Mouse (Mus musculus) embryonic facial prominence, embryonic 11.5 days (tissue): Measurements from ENCODE around the gene Msx1. TPM values are rescaled to one million over a fixed set of nuclear protein-coding genes. Genes with fewer than 3 reads are reported as not detected.
A peak's percentile ranks its signal among the peaks of the same experiment; 100 is the strongest.

Source experiments
- ATAC-seq: fragments of 200-750 bp; cut with Nextera tagmentation; replicated peaks from 2 replicates; pipeline ENCODE4 v1.8.0; 2017; ENCODE audit warnings: low read depth; ENCODE audit not compliant: insufficient number of reproducible peaks, low FRiP score, low TSS enrichment
- DNase-seq: peaks from one replicate; pipeline ENCODE4 v3.0.0-alpha.2; 2015; ENCODE audit warnings: low spot score
- H3K27ac ChIP-seq: fragments of 300-500 bp; sonication (generic); replicated peaks from 2 replicates; pipeline ENCODE4 v1.5.1; 2014; ENCODE audit warnings: mild to moderate bottlenecking, low read depth, low read length, control low read depth
- H3K27me3 ChIP-seq: fragments of 300-500 bp; sonication (generic); 2 replicates; pipeline ENCODE4 v1.6.1; 2014; ENCODE audit warnings: mild to moderate bottlenecking, low read length, moderate library complexity, mixed read lengths; ENCODE audit not compliant: control insufficient read depth, insufficient read depth
- H3K36me3 ChIP-seq: fragments of 300-500 bp; sonication (generic); replicated peaks from 2 replicates; pipeline ENCODE4 v1.6.1; 2014; ENCODE audit warnings: low read depth, mild to moderate bottlenecking, low read length, moderate library complexity, mixed read lengths; ENCODE audit not compliant: control insufficient read depth, insufficient read depth
- H3K4me1 ChIP-seq: fragments of 300-500 bp; sonication (generic); 2 replicates; pipeline ENCODE4 v1.6.1; 2014; ENCODE audit warnings: low read length, mixed read lengths; ENCODE audit not compliant: control insufficient read depth, insufficient read depth
- H3K4me2 ChIP-seq: fragments of 300-500 bp; sonication (generic); 2 replicates; pipeline ENCODE4 v1.6.1; 2014; ENCODE audit warnings: low read depth, mild to moderate bottlenecking, control low read depth, low read length, moderate library complexity
- H3K4me3 ChIP-seq: fragments of 300-500 bp; sonication (generic); 2 replicates; pipeline ENCODE4 v1.5.1; 2014; ENCODE audit warnings: low read depth, low read length, control low read depth
- H3K9ac ChIP-seq: fragments of 300-500 bp; sonication (generic); replicated peaks from 2 replicates; pipeline ENCODE4 v1.6.1; 2014; ENCODE audit warnings: mild to moderate bottlenecking, control low read depth, low read length
- H3K9me3 ChIP-seq: fragments of 300-500 bp; sonication (generic); replicated peaks from 2 replicates; pipeline ENCODE4 v1.6.1; 2016; ENCODE audit warnings: mild to moderate bottlenecking, low read length, inconsistent platforms, mixed read lengths; ENCODE audit not compliant: control insufficient read depth
- WGBS: fragments of 180-500 bp; shearing (Covaris S2); extraction: QIAGEN DNeasy Blood & Tissue Kit; methylation state at CpG from one replicate; pipeline ENCODE4 v1.1.7; 2014; 5-methylcytosine and 5-hydroxymethylcytosine counted together
- polyA plus RNA-seq: library from polyadenylated mRNA; unstranded; fragments of >200 nt; fragmentation: Nextera tagmentation; extraction: Ambion mirVana; gene quantifications from 2 replicates; pipeline ENCODE4 v1.2.1, GENCODE M21; 2014

Msx1 gene
- polyA plus RNA-seq, 1 experiment from 2014 or later, result 330 TPM

DNA sequence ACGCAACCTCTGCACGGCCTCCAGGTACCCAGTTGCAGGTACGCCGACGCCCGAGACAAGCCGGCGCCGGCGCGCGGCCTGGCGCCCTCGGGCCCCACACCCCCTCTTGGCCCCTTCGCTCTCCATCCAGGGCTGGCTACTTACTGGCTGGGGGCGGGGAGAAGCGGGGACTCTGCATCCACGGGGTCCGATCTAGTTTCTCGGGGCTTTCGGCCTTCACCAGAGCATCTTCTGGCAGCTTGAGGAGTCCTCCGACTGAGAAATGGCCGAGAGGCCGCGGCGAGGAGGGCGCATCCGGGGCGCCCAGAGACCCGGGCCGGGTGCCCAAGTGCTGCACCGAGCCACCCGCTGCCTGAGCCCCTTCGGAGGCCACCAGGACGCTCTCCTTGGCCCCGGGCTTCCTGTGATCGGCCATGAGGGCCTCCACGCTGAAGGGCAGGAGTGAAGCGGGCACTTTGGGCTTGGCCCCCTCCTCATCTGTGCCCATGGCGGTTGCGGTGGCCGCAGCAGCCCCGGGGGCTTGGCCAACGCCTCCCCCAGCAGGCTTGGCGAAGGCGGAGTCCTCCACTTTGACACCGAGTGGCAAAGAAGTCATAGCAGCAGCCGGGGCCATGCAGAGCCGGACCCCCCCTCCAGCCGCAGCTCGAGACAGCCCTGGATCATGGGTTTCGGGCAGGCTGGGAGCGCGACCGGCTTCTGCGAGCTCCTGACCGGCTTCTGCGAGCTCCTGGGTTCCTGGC lies 492 bp downstream of the Msx1 start:
- Histone ChIP-seq H3K4me1 (peaks cover 5% of the 10 kb centered on the region; the same call in 1 of the 2 replicates), H3K9ac (peak overlapping the region; percentile 87), H3K9me3 (no peaks in the 10 kb centered on the region), H3K4me3 (peak overlapping the region; percentile 72), H3K4me2 (peak overlapping the region; percentile 82), H3K36me3 (no peaks in the 10 kb centered on the region), H3K27ac (peak overlapping the region; percentile 88), H3K27me3 (peaks cover 31% of the 10 kb centered on the region)
- WGBS, result 0% methylated on average over 58 of the region's 58 CpGs
- peak; percentile 25 for ATAC-seq
- no peak for DNase-seq

GRCm38 (mm10) chr5:37822791-37823720 lies 1.3 kb downstream of the Msx1 start:
- H3K4me1 ChIP-seq, result peaks cover 5% of the 10 kb centered on the region; the same call in 1 of the 2 replicates
- H3K4me3 ChIP-seq, result peak overlapping the region; percentile 72
- peak; percentile 47 for DNase-seq
- H3K27ac ChIP-seq, result peak overlapping the region; percentile 88
- H3K9ac ChIP-seq, result peak overlapping the region; percentile 87
- peaks cover 33% of the 10 kb centered on the region for H3K27me3 ChIP-seq
- no peaks in the 10 kb centered on the region for H3K36me3 ChIP-seq
- ATAC-seq, result no peak
- WGBS, result 0% methylated on average over 42 of the region's 42 CpGs
- no peaks in the 10 kb centered on the region for H3K9me3 ChIP-seq
- peak overlapping the region; percentile 82 for H3K4me2 ChIP-seq

GRCm38 (mm10) chr5:37822116-37822707 lies 2.2 kb downstream of the Msx1 start:
- Histone ChIP-seq H3K4me3 (peak overlapping the region; percentile 72), H3K9ac (peak overlapping the region; percentile 87), H3K9me3 (no peaks in the 10 kb centered on the region), H3K36me3 (no peaks in the 10 kb centered on the region), H3K4me2 (peak overlapping the region; percentile 82), H3K27ac (peak overlapping the region; percentile 88; the same call in 1 of the 2 replicates), H3K27me3 (peaks cover 39% of the 10 kb centered on the region), H3K4me1 (peaks cover 7% of the 10 kb centered on the region; the same call in 1 of the 2 replicates)
- 3% methylated on average over 11 of the region's 11 CpGs for WGBS
- no peak for ATAC-seq
- peak; percentile 17 for DNase-seq

GRCm38 (mm10) chr5:37821111-37821601 lies 3.2 kb downstream of the Msx1 start:
- no peaks in the 10 kb centered on the region for H3K9me3 ChIP-seq
- H3K4me1 ChIP-seq, result peaks cover 6% of the 10 kb centered on the region; the same call in 1 of the 2 replicates
- H3K27ac ChIP-seq, result peak overlapping the region; percentile 79
- H3K4me2 ChIP-seq, result peak overlapping the region; percentile 60
- peaks cover 41% of the 10 kb centered on the region for H3K27me3 ChIP-seq
- ATAC-seq (no peak), DNase-seq (no peak)
- H3K4me3 ChIP-seq, result peak overlapping the region; percentile 72
- WGBS, result 3% methylated on average over 22 of the region's 27 CpGs
- H3K36me3 ChIP-seq, result no peaks in the 10 kb centered on the region
- H3K9ac ChIP-seq, result peak overlapping the region; percentile 87

GRCm38 (mm10) chr5:37820689-37821088 lies 3.7 kb downstream of the Msx1 start:
- H3K9me3 ChIP-seq, result no peaks in the 10 kb centered on the region
- H3K9ac ChIP-seq, result peak overlapping the region; percentile 87
- H3K4me1 ChIP-seq, result peaks cover 4% of the 10 kb centered on the region; the same call in 1 of the 2 replicates
- DNase-seq (no peak), ATAC-seq (no peak)
- H3K27me3 ChIP-seq, result peaks cover 46% of the 10 kb centered on the region
- peak overlapping the region; percentile 72 for H3K4me3 ChIP-seq
- WGBS, result 15% methylated on average over 8 of the region's 8 CpGs
- peak overlapping the region; percentile 79; the same call in 1 of the 2 replicates for H3K27ac ChIP-seq
- H3K36me3 ChIP-seq, result no peaks in the 10 kb centered on the region
- H3K4me2 ChIP-seq, result peak overlapping the region; percentile 60

GRCm38 (mm10) chr5:37819971-37820370 lies 4.4 kb downstream of the Msx1 start:
- ATAC-seq, result no peak
- Histone ChIP-seq H3K9ac (peak overlapping the region; percentile 42), H3K27ac (0 out of 2 replicates have a peak overlapping the region, but pooled peaks have one; percentile 58), H3K9me3 (no peaks in the 10 kb centered on the region), H3K4me2 (peak overlapping the region; percentile 40), H3K36me3 (no peaks in the 10 kb centered on the region), H3K27me3 (peaks cover 47% of the 10 kb centered on the region), H3K4me3 (peak overlapping the region; percentile 24), H3K4me1 (peaks cover 4% of the 10 kb centered on the region; the same call in 1 of the 2 replicates)
- no peak for DNase-seq
- WGBS, result 3% methylated on average over 3 of the region's 3 CpGs

DNA sequence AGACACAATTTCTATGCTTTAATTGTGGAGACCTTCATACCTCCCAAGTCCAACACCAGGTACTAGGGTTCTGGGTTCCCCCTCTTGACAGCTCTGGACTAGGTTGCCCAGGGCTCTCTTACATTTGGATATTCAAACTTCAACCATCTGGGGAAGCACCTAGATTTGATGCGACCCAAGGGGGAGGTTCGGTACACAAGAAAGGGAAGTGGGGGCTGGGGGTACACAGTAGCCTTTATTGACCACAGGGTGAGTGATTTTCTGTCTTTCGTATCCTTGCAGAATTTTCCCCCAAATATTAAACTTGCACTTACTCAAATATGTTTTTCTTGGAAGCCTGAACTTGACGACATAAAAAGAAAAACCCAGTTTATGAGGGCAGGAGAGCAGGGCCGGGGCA lies 4.8 kb downstream of the Msx1 start:
- no peaks in the 10 kb centered on the region for H3K9me3 ChIP-seq
- H3K27me3 ChIP-seq, result peaks cover 43% of the 10 kb centered on the region
- H3K4me3 ChIP-seq, result peak overlapping the region; percentile 24; the same call in 1 of the 2 replicates
- H3K4me1 ChIP-seq, result peaks cover 4% of the 10 kb centered on the region; the same call in 1 of the 2 replicates
- DNase-seq (no peak), ATAC-seq (no peak)
- H3K9ac ChIP-seq, result peak overlapping the region; percentile 42
- peak overlapping the region; percentile 40 for H3K4me2 ChIP-seq
- H3K36me3 ChIP-seq, result no peaks in the 10 kb centered on the region
- WGBS, result 14% methylated on average over 5 of the region's 5 CpGs
- H3K27ac ChIP-seq, result peak overlapping the region; percentile 58
